Mouse (Mus musculus): ENCODE measurements around the gene Card9.

Card9 gene

DNA sequence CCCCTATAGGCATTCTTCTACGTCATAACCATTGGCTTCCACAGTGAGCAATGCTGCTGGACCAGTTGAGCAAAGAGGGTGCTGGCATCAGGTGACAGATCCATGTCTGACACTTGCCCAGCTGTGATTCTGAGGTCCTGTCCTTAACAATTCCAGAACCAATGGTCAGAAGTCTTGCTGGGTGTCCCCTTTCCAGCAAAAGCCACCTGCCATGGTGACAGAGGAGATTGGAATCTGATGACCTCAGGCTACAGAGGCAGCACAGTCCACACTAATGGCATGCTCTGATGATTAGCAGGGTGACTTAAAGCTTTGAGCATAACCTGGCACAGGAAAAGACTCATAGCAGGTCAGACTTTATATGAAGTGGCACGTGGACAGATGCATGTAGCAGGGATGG is 55.2 kb downstream of the Card9 start:
- DNase-seq (ENCODE audit: low read depth, low spot score), result no peak

DNA sequence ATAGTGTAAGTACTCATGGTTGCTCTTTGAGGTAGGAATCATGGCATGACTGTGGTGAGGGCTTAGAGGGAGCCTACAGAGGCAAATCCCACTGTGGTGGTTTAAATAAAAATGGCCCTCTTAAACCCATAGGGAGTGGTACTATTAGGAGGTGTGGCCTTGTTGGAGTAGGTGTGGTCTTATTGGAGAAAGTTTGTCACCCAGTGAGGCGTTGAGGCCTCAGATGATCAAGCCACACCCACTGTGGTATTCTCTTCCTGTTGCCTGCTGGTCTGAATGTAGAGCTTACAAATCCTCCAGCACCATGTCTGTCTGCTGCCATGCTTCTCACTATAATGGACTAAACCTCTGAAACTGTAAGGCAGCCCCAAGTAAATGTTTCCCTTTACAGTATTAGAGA is 56.0 kb downstream of the Card9 start:
- DNase-seq (ENCODE audit: low read depth, low spot score), result no peak

Data from A20 (cell line).